ENCODE assay signal across 13 mouse cellular contexts in genomic region chr11:78703085-78703484, GRCm38 (mm10).
"Had no signal": no experiment of that assay in that cellular context is flagged by ENCODE, and none has a peak within 500 bp of the region (broad histone marks: within the 10 kb centered on the region; RNA-seq: fewer than 3 reads in every experiment).

No protein-coding gene starts in this region.

- H3K36me3 ChIP-seq: limb, embryonic 12.5 days; liver, embryonic 13.5 days; lung, embryonic 15.5 days; midbrain, embryonic 13.5 days; neural tube, embryonic 12.5 days had no signal

- ATAC-seq: inflammation-experienced regulatory T-cells, adult 6 months; liver, postnatal 0 days; midbrain, embryonic 13.5 days had no signal

- DNase-seq: kidney, adult 18-20 months; liver; liver, embryonic 13.5 days; liver, postnatal 0 days; lung, postnatal 36 days; thymus, adult 18-20 months; thymus, postnatal 14 days had no signal

- H3K9me3 ChIP-seq: limb, embryonic 12.5 days; liver, embryonic 13.5 days; lung, embryonic 15.5 days; midbrain, embryonic 13.5 days; neural tube, embryonic 12.5 days had no signal

- H3K4me3 ChIP-seq: limb, embryonic 12.5 days; liver, embryonic 13.5 days; lung, embryonic 15.5 days; midbrain, embryonic 13.5 days; neural tube, embryonic 12.5 days had no signal

- H3K27me3 ChIP-seq: limb, embryonic 12.5 days; lung, embryonic 15.5 days; neural tube, embryonic 12.5 days had no signal

- H3K4me1 ChIP-seq: limb, embryonic 12.5 days; liver, embryonic 13.5 days; lung, embryonic 15.5 days; midbrain, embryonic 13.5 days; neural tube, embryonic 12.5 days had no signal

- H3K27ac ChIP-seq: kidney, postnatal 0 days; limb, embryonic 12.5 days; liver, embryonic 13.5 days; lung, embryonic 15.5 days; midbrain, embryonic 13.5 days; neural tube, embryonic 12.5 days had no signal
